Mouse (Mus musculus) limb, embryonic 15.5 days (tissue): ENCODE measurements around the gene Birc7. TPM values are rescaled to one million over a fixed set of nuclear protein-coding genes. Genes with fewer than 3 reads are reported as not detected.

Source experiments
- ATAC-seq: fragments of 200-750 bp; cut with Nextera tagmentation; 2 replicates; pipeline ENCODE4 v1.8.0; 2017; ENCODE audit warnings: low read depth, moderate TSS enrichment; ENCODE audit not compliant: insufficient number of reproducible peaks, low FRiP score, low TSS enrichment
- H3K27ac ChIP-seq: fragments of 300-500 bp; sonication (generic); 2 replicates; pipeline ENCODE4 v1.5.1; 2015; ENCODE audit warnings: moderate library complexity, mild to moderate bottlenecking, inconsistent platforms
- H3K27me3 ChIP-seq: fragments of 300-500 bp; sonication (generic); 2 replicates; pipeline ENCODE4 v1.6.1; 2015; ENCODE audit warnings: inconsistent platforms
- H3K36me3 ChIP-seq: fragments of 300-500 bp; sonication (generic); 2 replicates; pipeline ENCODE4 v1.6.1; 2015; ENCODE audit warnings: inconsistent platforms
- H3K4me1 ChIP-seq: fragments of 300-500 bp; sonication (generic); 2 replicates; pipeline ENCODE4 v1.6.1; 2015; ENCODE audit warnings: inconsistent platforms
- H3K4me2 ChIP-seq: fragments of 300-500 bp; sonication (generic); 2 replicates; pipeline ENCODE4 v1.6.1; 2015; ENCODE audit warnings: mild to moderate bottlenecking, inconsistent platforms
- H3K4me3 ChIP-seq: fragments of 300-500 bp; sonication (generic); 2 replicates; pipeline ENCODE4 v1.5.1; 2015; ENCODE audit warnings: mild to moderate bottlenecking, inconsistent platforms
- H3K9ac ChIP-seq: fragments of 300-500 bp; sonication (generic); 2 replicates; pipeline ENCODE4 v1.6.1; 2015; ENCODE audit warnings: inconsistent platforms
- H3K9me3 ChIP-seq: fragments of 300-500 bp; sonication (generic); 2 replicates; pipeline ENCODE4 v1.6.1; 2016; ENCODE audit warnings: inconsistent platforms
- WGBS: fragments of 180-500 bp; shearing (Covaris S2); methylation state at CpG from one replicate; pipeline ENCODE4 v1.1.7; 2015; 5-methylcytosine and 5-hydroxymethylcytosine counted together
- polyA plus RNA-seq: library from polyadenylated mRNA; unstranded; fragments of >200 nt; fragmentation: Nextera tagmentation; extraction: Ambion mirVana; gene quantifications from 2 replicates; pipeline ENCODE4 v1.2.1, GENCODE M21; 2015

Gene Birc7
- polyA plus RNA-seq, 1 experiment from 2014 or later: not detected

DNA sequence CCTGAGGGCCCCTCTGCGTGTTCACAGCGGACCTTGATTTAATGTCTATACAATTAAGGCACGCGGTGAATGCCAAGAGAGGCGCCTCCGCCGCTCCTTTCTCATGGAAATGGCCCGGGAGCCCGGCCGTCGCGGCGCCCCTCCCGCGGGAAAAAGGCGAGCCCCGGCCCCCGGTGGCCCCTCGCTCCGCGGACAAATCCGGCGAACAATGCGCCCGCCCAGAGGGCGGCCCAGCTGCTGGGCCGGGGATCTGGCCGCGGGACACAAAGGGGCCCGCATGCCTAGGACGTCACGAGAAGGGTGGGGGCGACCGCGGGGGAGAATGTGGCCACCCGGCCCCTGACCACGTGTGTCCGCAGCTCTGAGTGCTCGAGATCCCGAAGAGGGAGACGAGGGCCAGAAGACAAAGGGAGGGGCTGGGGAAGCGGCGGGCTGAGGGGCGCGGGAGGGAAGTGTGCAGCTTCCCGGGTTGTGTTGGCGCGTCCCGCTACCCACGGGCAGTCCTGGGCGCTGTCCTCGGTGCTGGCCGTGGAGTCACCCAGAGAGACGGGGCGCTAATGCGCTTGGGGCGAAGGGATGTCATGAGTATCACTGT lies 34.7 kb upstream of the Birc7 start:
- no peaks in the 10 kb centered on the region for H3K9me3 ChIP-seq
- peak; percentile 35; the same call in 1 of the 2 replicates for ATAC-seq
- H3K4me2 ChIP-seq: peak overlapping the region; percentile 85
- WGBS: under 1% methylated on average over 53 of the region's 57 CpGs
- H3K4me1 ChIP-seq: peaks cover 26% of the 10 kb centered on the region
- no peaks in the 10 kb centered on the region for H3K36me3 ChIP-seq
- H3K27me3 ChIP-seq: peaks cover 85% of the 10 kb centered on the region
- peak overlapping the region; percentile 42 for H3K4me3 ChIP-seq
- H3K9ac ChIP-seq: no peak overlapping the region
- no peak overlapping the region for H3K27ac ChIP-seq

DNA sequence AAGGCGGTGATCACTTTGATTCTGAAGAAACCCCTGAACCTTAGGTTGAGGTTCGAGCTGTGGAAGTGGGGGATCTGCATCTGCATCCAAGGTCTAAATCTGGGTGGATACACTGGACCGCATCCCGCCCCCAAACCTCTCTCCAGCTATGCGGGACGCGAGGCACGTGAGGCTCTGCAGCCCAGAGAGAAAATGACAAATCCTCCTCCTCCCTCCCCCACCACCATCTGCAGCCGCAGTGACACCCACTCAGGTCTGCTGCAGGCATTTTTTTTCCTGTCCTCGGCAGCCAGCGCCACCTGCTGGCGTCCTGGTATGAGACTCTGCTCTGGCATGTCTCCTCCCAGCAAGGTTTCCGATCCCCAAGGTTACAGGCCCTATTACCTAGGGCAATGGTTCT lies 34.1 kb upstream of the Birc7 start:
- H3K27me3 ChIP-seq: peaks cover 79% of the 10 kb centered on the region
- H3K9ac ChIP-seq: no peak overlapping the region
- H3K4me2 ChIP-seq: no peak overlapping the region
- H3K4me3 ChIP-seq: no peak overlapping the region
- 1% methylated on average over 13 of the region's 13 CpGs for WGBS
- no peak overlapping the region for H3K27ac ChIP-seq
- ATAC-seq: no peak
- peaks cover 26% of the 10 kb centered on the region for H3K4me1 ChIP-seq
- H3K9me3 ChIP-seq: no peaks in the 10 kb centered on the region
- no peaks in the 10 kb centered on the region for H3K36me3 ChIP-seq

GRCm38 (mm10) chr2:180895321-180895720 lies 33.5 kb upstream of the Birc7 start:
- no peak overlapping the region for H3K4me3 ChIP-seq
- peaks cover 26% of the 10 kb centered on the region for H3K4me1 ChIP-seq
- peaks cover 73% of the 10 kb centered on the region for H3K27me3 ChIP-seq
- no peak for ATAC-seq
- no peak overlapping the region for H3K27ac ChIP-seq
- no peak overlapping the region for H3K4me2 ChIP-seq
- H3K9me3 ChIP-seq: no peaks in the 10 kb centered on the region
- no peaks in the 10 kb centered on the region for H3K36me3 ChIP-seq
- no peak overlapping the region for H3K9ac ChIP-seq
- 85% methylated on average over 3 of the region's 3 CpGs for WGBS

GRCm38 (mm10) chr2:180895837-180896525 lies 32.8 kb upstream of the Birc7 start:
- no peak overlapping the region for H3K4me2 ChIP-seq
- 77% methylated on average over 11 of the region's 11 CpGs for WGBS
- no peaks in the 10 kb centered on the region for H3K9me3 ChIP-seq
- H3K9ac ChIP-seq: no peak overlapping the region
- peaks cover 26% of the 10 kb centered on the region for H3K4me1 ChIP-seq
- ATAC-seq: no peak
- H3K36me3 ChIP-seq: no peaks in the 10 kb centered on the region
- H3K27me3 ChIP-seq: peaks cover 66% of the 10 kb centered on the region
- no peak overlapping the region for H3K4me3 ChIP-seq
- H3K27ac ChIP-seq: no peak overlapping the region

DNA sequence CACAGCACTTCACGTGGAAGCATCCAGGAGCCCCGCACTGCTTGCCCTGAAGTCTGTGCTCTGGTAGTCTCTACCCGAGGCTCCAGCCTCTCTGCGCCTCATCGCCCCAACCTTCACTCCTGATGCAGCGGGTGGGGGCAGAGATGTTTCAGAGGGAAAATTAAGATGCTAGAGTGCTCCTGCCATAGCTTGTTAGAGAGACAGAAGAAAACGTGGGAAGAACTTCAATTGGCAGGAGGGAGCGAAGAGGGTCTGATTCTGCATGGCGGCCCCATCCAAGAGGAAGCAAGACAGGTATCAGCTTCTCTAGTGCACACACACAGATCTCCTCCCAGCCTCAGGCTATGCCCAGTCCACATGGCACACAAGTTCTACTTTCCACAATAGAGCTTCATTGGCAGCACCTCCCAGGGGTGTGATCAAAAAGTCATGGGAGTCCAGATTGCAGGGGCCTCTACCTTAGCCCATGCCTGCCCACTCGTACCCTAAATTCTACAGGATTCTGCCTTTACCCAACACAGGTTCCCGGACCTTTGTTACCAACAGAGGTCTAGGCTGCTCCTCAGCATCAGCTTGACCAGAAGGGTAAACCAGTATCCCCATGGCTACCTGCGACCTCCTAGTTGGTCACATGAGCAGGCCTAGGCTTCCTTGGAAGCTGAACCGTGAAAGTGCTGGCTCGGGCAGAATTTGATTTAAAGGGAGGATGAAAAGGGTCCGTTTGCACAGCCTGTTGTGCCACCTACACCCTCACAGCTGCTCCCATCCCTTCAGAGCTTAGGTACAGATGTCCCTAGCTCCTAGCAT lies 31.8 kb upstream of the Birc7 start:
- Histone ChIP-seq H3K9ac (no peak overlapping the region), H3K9me3 (no peaks in the 10 kb centered on the region), H3K4me2 (no peak overlapping the region), H3K27me3 (peaks cover 56% of the 10 kb centered on the region), H3K36me3 (no peaks in the 10 kb centered on the region), H3K4me3 (no peak overlapping the region), H3K4me1 (peaks cover 26% of the 10 kb centered on the region), H3K27ac (no peak overlapping the region)
- no peak for ATAC-seq
- 67% methylated on average over 15 of the region's 15 CpGs for WGBS

- Histone ChIP-seq H3K36me3 (no peaks in the 10 kb centered on the region), H3K9ac (no peak overlapping the region), H3K9me3 (no peaks in the 10 kb centered on the region), H3K27ac (no peak overlapping the region), H3K4me3 (no peak overlapping the region), H3K4me2 (no peak overlapping the region), H3K4me1 (peaks cover 21% of the 10 kb centered on the region), H3K27me3 (peaks cover 47% of the 10 kb centered on the region)
- 78% methylated on average over 6 of the region's 6 CpGs for WGBS
- no peak for ATAC-seq
Observed at GRCm38 (mm10) chr2:180897857-180898256, 31.0 kb upstream of the Birc7 start.

DNA sequence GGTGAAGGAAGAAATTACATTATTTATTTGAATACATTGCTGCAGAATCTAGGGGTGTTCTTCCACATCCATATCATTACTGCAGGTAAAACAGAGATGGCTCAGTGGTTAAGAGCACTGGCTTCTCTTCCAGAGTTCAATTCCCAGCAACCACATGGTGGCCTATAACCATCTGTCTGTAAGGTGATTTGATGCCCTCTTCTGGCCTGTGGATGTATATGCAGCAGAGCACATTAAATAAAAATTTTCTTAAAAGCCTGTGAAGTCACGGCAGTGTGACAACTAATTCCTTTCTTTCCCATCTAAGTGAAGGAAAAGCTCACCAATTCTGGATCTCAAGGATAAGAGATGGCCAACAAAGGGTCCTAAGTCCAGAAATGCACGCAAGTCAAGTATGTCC lies 26.7 kb upstream of the Birc7 start:
- H3K4me2 ChIP-seq: no peak overlapping the region
- ATAC-seq: no peak
- H3K4me3 ChIP-seq: no peak overlapping the region
- H3K4me1 ChIP-seq: no peaks in the 10 kb centered on the region
- no peak overlapping the region for H3K27ac ChIP-seq
- H3K36me3 ChIP-seq: peaks cover 17% of the 10 kb centered on the region; the same call in 1 of the 2 replicates
- H3K27me3 ChIP-seq: peaks cover 5% of the 10 kb centered on the region
- WGBS: 42% methylated on average over 2 of the region's 2 CpGs
- H3K9me3 ChIP-seq: no peaks in the 10 kb centered on the region
- H3K9ac ChIP-seq: no peak overlapping the region

GRCm38 (mm10) chr2:180904435-180905208 lies 24.2 kb upstream of the Birc7 start:
- WGBS: 92% methylated on average over 18 of the region's 18 CpGs
- no peaks in the 10 kb centered on the region for H3K4me1 ChIP-seq
- H3K4me2 ChIP-seq: no peak overlapping the region
- ATAC-seq: no peak
- H3K4me3 ChIP-seq: no peak overlapping the region
- H3K9me3 ChIP-seq: no peaks in the 10 kb centered on the region
- H3K9ac ChIP-seq: no peak overlapping the region
- peaks cover 20% of the 10 kb centered on the region; the same call in 1 of the 2 replicates for H3K36me3 ChIP-seq
- no peak overlapping the region for H3K27ac ChIP-seq
- no peaks in the 10 kb centered on the region for H3K27me3 ChIP-seq

DNA sequence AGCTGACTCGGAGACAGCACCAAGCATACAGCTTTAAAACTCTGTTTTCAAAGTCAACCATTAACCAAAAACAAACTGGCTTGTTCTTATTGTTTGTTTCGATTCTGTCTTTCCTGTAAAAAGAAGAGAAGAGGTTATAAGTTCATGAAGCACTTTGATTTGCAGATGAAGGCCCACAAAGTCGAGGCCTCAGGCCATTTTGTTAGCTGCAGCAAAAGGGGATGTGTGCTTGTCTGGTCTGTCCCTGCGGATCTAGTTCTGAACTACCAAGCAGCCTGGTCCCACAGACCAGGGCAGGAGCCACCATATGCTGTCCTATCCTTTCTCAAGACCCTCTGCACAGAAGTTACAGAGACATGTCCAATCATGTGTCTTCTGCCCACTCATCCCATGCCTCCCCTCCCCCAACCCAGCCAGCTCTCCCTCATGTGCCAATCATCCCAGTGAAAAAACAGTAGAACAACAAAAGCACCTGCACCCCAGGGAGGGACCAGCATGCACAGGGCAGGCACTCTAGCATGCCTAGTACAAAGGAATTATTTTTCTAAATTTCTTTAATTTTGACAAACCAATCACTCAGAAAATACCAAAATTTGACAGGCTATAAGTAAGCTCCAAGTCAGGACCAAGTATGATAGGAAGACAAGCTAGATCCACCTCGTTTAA lies 23.1 kb upstream of the Birc7 start:
- no peak for ATAC-seq
- no peaks in the 10 kb centered on the region for H3K4me1 ChIP-seq
- H3K4me3 ChIP-seq: no peak overlapping the region
- no peaks in the 10 kb centered on the region for H3K9me3 ChIP-seq
- H3K27ac ChIP-seq: no peak overlapping the region
- no peak overlapping the region for H3K9ac ChIP-seq
- H3K27me3 ChIP-seq: no peaks in the 10 kb centered on the region
- WGBS: 66% methylated on average over 5 of the region's 5 CpGs
- H3K4me2 ChIP-seq: no peak overlapping the region
- H3K36me3 ChIP-seq: peaks cover 29% of the 10 kb centered on the region

- WGBS: 94% methylated on average over 12 of the region's 12 CpGs
- 0 out of 2 replicates have a peak, but pooled peaks cover 4% of the 10 kb centered on the region for H3K4me1 ChIP-seq
Observed at GRCm38 (mm10) chr2:180910928-180911327, 17.9 kb upstream of the Birc7 start.

DNA sequence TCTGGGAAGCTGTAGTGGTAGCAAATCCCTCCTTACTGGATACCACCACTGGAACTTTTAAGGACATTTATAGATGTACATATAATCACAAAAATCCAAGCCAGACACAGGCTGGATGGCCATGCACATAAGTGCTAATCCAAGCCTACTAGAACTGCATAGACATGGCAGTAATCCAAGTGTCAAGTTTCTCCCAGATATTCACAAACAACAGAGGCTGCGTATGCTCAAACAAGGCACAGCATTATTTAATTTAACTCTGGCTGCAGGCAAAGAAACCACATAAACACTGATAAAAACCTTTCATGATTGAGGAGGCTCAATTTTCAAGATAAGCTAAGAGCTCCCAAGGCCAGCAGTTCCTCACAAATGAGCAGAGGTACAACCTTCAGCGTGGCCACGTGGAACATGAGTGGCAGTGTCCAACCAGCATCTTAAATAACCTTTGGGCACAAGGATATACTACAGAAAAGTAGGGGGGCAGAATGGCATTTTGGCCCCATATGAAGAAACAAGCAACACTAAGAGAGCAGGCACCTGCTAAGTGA lies 12.9 kb upstream of the Birc7 start:
- no peaks in the 10 kb centered on the region for H3K9me3 ChIP-seq
- ATAC-seq: no peak
- H3K27ac ChIP-seq: no peak overlapping the region
- no peak overlapping the region for H3K9ac ChIP-seq
- H3K36me3 ChIP-seq: peaks cover 64% of the 10 kb centered on the region
- 66% methylated on average over 3 of the region's 3 CpGs for WGBS
- H3K27me3 ChIP-seq: no peaks in the 10 kb centered on the region
- no peak overlapping the region for H3K4me2 ChIP-seq
- H3K4me1 ChIP-seq: peaks cover 16% of the 10 kb centered on the region
- no peak overlapping the region for H3K4me3 ChIP-seq

More at GRCm38 (mm10) chr2:180910928-180911327, 17.9 kb upstream of the Birc7 start:
- Histone ChIP-seq H3K27ac (no peak overlapping the region), H3K9ac (no peak overlapping the region), H3K36me3 (peaks cover 58% of the 10 kb centered on the region), H3K9me3 (no peaks in the 10 kb centered on the region), H3K4me3 (no peak overlapping the region), H3K4me2 (no peak overlapping the region), H3K27me3 (no peaks in the 10 kb centered on the region)
- ATAC-seq: no peak
